Mouse (Mus musculus) lung, embryonic 14.5 days (tissue): ENCODE results near the gene Os9. TPM values are rescaled to one million over a fixed set of nuclear protein-coding genes. Genes with fewer than 3 reads are reported as not detected.

Source experiments
- ATAC-seq: fragments of 200-750 bp; cut with Nextera tagmentation; 2 replicates; pipeline ENCODE4 v1.8.0; 2017; ENCODE audit warnings: mild to moderate bottlenecking, moderate TSS enrichment, moderate library complexity; ENCODE audit not compliant: insufficient read depth
- DNase-seq: peaks from one replicate; pipeline ENCODE4 v3.0.0-alpha.2; 2015
- H3K27ac ChIP-seq: fragments of 300-500 bp; sonication (generic); 2 replicates; pipeline ENCODE4 v1.5.1; 2014; ENCODE audit warnings: low read depth, mild to moderate bottlenecking, moderate library complexity
- H3K27me3 ChIP-seq: fragments of 300-500 bp; sonication (generic); 2 replicates; pipeline ENCODE4 v1.6.1; 2014; ENCODE audit warnings: low read length, control low read depth; ENCODE audit not compliant: insufficient read depth
- H3K36me3 ChIP-seq: fragments of 300-500 bp; sonication (generic); 2 replicates; pipeline ENCODE4 v1.6.1; 2014; ENCODE audit warnings: control low read depth; ENCODE audit not compliant: insufficient read depth
- H3K4me1 ChIP-seq: fragments of 300-500 bp; sonication (generic); 2 replicates; pipeline ENCODE4 v1.6.1; 2014; ENCODE audit warnings: antibody characterized with exemption, control low read depth; ENCODE audit not compliant: insufficient read depth
- H3K4me2 ChIP-seq: fragments of 300-500 bp; sonication (generic); 2 replicates; pipeline ENCODE4 v1.6.1; 2014; ENCODE audit warnings: mild to moderate bottlenecking
- H3K4me3 ChIP-seq: fragments of 300-500 bp; sonication (generic); 2 replicates; pipeline ENCODE4 v1.5.1; 2014; ENCODE audit warnings: low read depth, low read length
- H3K9ac ChIP-seq: fragments of 300-500 bp; sonication (generic); 2 replicates; pipeline ENCODE4 v1.6.1; 2014
- H3K9me3 ChIP-seq: fragments of 300-500 bp; sonication (generic); 2 replicates; pipeline ENCODE4 v1.6.1; 2016; ENCODE audit warnings: low read depth, low read length, control low read depth
- CTCF ChIP-seq: IDR thresholded peaks from 2 replicates; pipeline ENCODE4 v1.5.1; 2016; ENCODE audit warnings: antibody characterized with exemption, low read depth
- WGBS: fragments of 180-500 bp; shearing (Covaris S2); extraction: QIAGEN DNeasy Blood & Tissue Kit; methylation state at CpG from one replicate; pipeline ENCODE4 v1.1.7; 2014; 5-methylcytosine and 5-hydroxymethylcytosine counted together
- polyA plus RNA-seq: library from polyadenylated mRNA; unstranded; fragments of >200 nt; fragmentation: Nextera tagmentation; extraction: Ambion mirVana; gene quantifications from 2 replicates; pipeline ENCODE4 v1.2.1, GENCODE M21; 2014

The Os9 gene
- polyA plus RNA-seq, 1 experiment from 2014 or later, result 56.8 TPM

DNA sequence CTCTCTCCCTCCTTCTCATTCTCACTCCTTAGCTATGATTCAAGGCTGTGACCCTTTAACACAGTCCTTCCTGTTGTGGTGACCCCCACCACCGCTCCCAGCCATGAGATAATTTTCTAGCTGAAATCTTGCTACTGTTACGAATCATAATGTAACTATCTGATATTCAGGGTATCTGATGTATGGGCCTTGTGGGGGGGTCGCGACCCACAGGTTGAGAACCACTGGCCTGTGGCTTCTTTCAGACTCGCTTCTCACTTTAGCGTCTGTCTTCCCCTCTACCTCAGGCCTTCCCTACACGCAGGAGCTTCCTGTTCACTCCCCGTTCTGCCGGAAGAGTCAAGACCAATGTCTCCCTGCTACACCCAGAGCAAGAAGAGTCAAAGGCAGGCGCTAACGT, 2.5 kb downstream of the Os9 start:
- Histone ChIP-seq H3K9me3 (no peaks in the 10 kb centered on the region), H3K4me1 (peaks cover 3% of the 10 kb centered on the region; the same call in 1 of the 2 replicates), H3K27ac (no peak overlapping the region), H3K4me3 (no peak overlapping the region), H3K9ac (no peak overlapping the region), H3K27me3 (no peaks in the 10 kb centered on the region), H3K36me3 (peaks cover 27% of the 10 kb centered on the region), H3K4me2 (no peak overlapping the region)
- no peak for ATAC-seq
- TF ChIP-seq CTCF, result no peak
- WGBS, result 87% methylated on average over 11 of the region's 11 CpGs
- no peak for DNase-seq

DNA sequence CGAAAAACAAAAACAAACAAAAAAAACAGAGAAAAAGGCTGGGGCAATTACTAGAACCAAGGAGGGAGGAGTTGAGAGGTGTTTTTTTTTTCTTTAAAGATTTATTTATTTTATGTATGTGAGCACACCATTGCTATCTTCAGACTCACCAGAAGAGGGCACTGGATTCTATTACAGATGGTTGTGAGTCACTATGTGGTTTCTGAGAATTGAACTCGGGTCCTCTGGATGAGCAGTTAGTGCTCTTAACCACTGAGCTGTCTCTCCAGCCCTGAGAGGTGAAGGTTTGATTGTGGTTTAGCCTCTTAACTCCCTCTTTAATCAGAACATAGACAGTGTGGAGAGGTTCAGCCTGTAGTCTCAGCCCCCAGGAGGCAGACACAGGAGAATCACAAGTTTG, 5.9 kb downstream of the Os9 start:
- H3K4me2 ChIP-seq, result no peak overlapping the region
- DNase-seq (no peak), ATAC-seq (no peak)
- no peaks in the 10 kb centered on the region for H3K9me3 ChIP-seq
- H3K27ac ChIP-seq, result no peak overlapping the region
- peaks cover 34% of the 10 kb centered on the region for H3K36me3 ChIP-seq
- no peaks in the 10 kb centered on the region for H3K4me1 ChIP-seq
- H3K27me3 ChIP-seq, result no peaks in the 10 kb centered on the region
- H3K4me3 ChIP-seq, result no peak overlapping the region
- 75% methylated on average over 2 of the region's 2 CpGs for WGBS
- TF ChIP-seq CTCF, result peak; percentile 22; the same call in 1 of the 2 replicates
- no peak overlapping the region for H3K9ac ChIP-seq

- Histone ChIP-seq H3K27me3 (no peaks in the 10 kb centered on the region), H3K4me2 (no peak overlapping the region), H3K4me3 (no peak overlapping the region), H3K36me3 (peaks cover 34% of the 10 kb centered on the region), H3K27ac (no peak overlapping the region), H3K9me3 (no peaks in the 10 kb centered on the region), H3K9ac (no peak overlapping the region), H3K4me1 (no peaks in the 10 kb centered on the region)
- 88% methylated on average over 11 of the region's 11 CpGs for WGBS
- ATAC-seq (no peak), DNase-seq (no peak)
- TF ChIP-seq CTCF, result no peak
Observed at GRCm38 (mm10) chr10:127114408-127114807, 6.5 kb downstream of the Os9 start.

GRCm38 (mm10) chr10:127111001-127111887, 9.7 kb downstream of the Os9 start:
- Histone ChIP-seq H3K9ac (no peak overlapping the region), H3K36me3 (peaks cover 8% of the 10 kb centered on the region), H3K4me3 (no peak overlapping the region), H3K4me2 (no peak overlapping the region), H3K27me3 (no peaks in the 10 kb centered on the region), H3K27ac (no peak overlapping the region), H3K9me3 (no peaks in the 10 kb centered on the region), H3K4me1 (no peaks in the 10 kb centered on the region)
- 86% methylated on average over 15 of the region's 15 CpGs for WGBS
- TF ChIP-seq CTCF, result peak; percentile 34
- no peak for DNase-seq
- no peak for ATAC-seq

DNA sequence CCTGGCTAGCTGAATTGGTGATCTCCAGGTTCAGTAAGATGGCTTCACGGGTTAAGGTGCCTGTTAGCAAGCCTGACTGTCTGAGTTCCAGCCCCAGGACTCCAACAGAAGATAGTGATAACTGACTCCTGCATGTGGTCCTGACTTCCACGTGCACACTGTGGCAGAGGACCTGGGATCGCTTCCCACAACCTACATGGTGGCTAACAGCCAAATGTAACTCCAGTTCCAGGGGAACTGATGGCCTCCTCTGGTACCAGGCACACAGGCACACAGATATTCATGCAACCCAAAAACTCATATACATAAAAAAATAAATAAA, 12.7 kb downstream of the Os9 start:
- WGBS, result 69% methylated on average over 3 of the region's 3 CpGs
- H3K36me3 ChIP-seq, result peaks cover 14% of the 10 kb centered on the region
- no peak for TF ChIP-seq CTCF
- H3K4me1 ChIP-seq, result no peaks in the 10 kb centered on the region
- no peaks in the 10 kb centered on the region for H3K27me3 ChIP-seq
- ATAC-seq, result no peak
- no peak overlapping the region for H3K27ac ChIP-seq
- no peak overlapping the region for H3K4me3 ChIP-seq
- no peak overlapping the region for H3K4me2 ChIP-seq
- H3K9me3 ChIP-seq, result no peaks in the 10 kb centered on the region
- H3K9ac ChIP-seq, result no peak overlapping the region
- DNase-seq, result no peak

DNA sequence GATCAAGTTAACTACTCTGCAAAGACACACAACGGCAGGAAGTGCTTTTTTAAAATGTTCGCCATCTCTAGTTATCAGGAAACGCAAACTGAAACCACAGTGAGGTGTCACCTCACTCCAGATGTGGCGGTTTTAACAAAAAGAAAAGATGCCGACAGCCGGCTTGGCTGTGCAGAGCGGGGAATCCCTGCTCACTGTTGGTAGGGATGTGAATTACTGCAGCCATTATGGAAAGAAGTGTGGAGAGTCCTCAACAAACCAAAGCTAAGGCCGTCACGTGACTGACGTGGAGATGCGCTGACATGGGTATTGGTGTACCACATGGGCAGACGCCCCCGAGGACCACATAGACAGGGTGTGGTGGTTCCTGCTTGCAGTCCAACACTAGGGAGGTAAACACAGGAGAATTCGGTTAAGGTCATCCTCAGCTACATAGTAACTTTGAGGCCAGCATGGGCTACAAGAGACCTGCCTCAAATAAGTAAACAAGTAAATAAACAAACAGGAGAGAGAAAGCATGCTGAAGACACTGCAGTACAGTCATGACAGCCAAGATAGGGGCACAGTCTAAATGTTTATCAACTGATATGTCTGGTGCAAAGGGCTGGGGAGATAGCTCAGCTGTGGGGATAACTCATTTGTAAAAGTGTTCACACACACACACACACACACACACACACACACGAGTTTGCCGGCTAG, 13.2 kb downstream of the Os9 start:
- DNase-seq (no peak), ATAC-seq (no peak)
- no peak for TF ChIP-seq CTCF
- Histone ChIP-seq H3K4me2 (no peak overlapping the region), H3K27ac (no peak overlapping the region), H3K36me3 (peaks cover 11% of the 10 kb centered on the region), H3K4me3 (no peak overlapping the region), H3K27me3 (no peaks in the 10 kb centered on the region), H3K9me3 (no peaks in the 10 kb centered on the region), H3K4me1 (no peaks in the 10 kb centered on the region), H3K9ac (no peak overlapping the region)
- WGBS, result 82% methylated on average over 16 of the region's 16 CpGs

- no peak for TF ChIP-seq CTCF
- Histone ChIP-seq H3K4me2 (no peak overlapping the region), H3K36me3 (peaks cover 24% of the 10 kb centered on the region), H3K27ac (no peak overlapping the region), H3K9me3 (no peaks in the 10 kb centered on the region), H3K27me3 (no peaks in the 10 kb centered on the region), H3K4me3 (no peak overlapping the region), H3K4me1 (no peaks in the 10 kb centered on the region), H3K9ac (no peak overlapping the region)
- DNase-seq (no peak), ATAC-seq (no peak)
- 61% methylated on average over 7 of the region's 7 CpGs for WGBS
Observed at GRCm38 (mm10) chr10:127103631-127104030, 17.3 kb downstream of the Os9 start.
